Mouse (Mus musculus): ENCODE measurements around the gene Prkce. TPM values are rescaled to one million over a fixed set of nuclear protein-coding genes. Genes with fewer than 3 reads are reported as not detected.

Prkce gene
- total RNA-seq, 1 experiment: 1.7 TPM

- Histone ChIP-seq H3K27ac (ENCODE audit: insufficient read depth, low read depth, low read length, poor library complexity, severe bottlenecking) (no peak overlapping the region), H3K9me3 (ENCODE audit: control insufficient read depth, insufficient read depth, low read depth, low read length) (no peaks in the 10 kb centered on the region), H3K9ac (ENCODE audit: insufficient read depth, low read depth, low read length, poor library complexity, severe bottlenecking) (no peak overlapping the region), H3K36me3 (ENCODE audit: control insufficient read depth, insufficient read depth, low read length, poor library complexity, severe bottlenecking) (no peaks in the 10 kb centered on the region), H3K4me3 (ENCODE audit: insufficient read depth in 1 of 2, low read depth in 1 of 2, low read length in 2 of 2, poor library complexity in 1 of 2, severe bottlenecking in 1 of 2) (no peak overlapping the region), H3K4me1 (ENCODE audit: control insufficient read depth in 2 of 2, insufficient read depth in 2 of 2, low read length in 2 of 2, poor library complexity in 1 of 2) (peaks cover 0 to 3% of the 10 kb centered on the region in 2 experiments; a peak in 1 of 4 replicates)
- TF ChIP-seq ZNF384 (IDR thresholded peaks at IDR 0.05; ENCODE audit: low read depth, low read length): no peak
- TF ChIP-seq MAFK (IDR thresholded peaks at IDR 0.05; ENCODE audit: insufficient read depth, low read depth, low read length): no peak
- no peak for TF ChIP-seq HCFC1 (IDR thresholded peaks at IDR 0.05; ENCODE audit: borderline replicate concordance, insufficient read depth, low read length)
- TF ChIP-seq CHD2 (IDR thresholded peaks at IDR 0.05; ENCODE audit: low read depth, low read length): no peak
- no peak for TF ChIP-seq ZC3H11A (IDR thresholded peaks at IDR 0.05; ENCODE audit: borderline replicate concordance, low read depth, low read length)
- DNase-seq (ENCODE audit: low read depth, low spot score): no peak
- in situ Hi-C loops (cut with MboI; ENCODE audit: low sequenced_read_pairs in 2 of 2, unreplicated experiment in 2 of 2): no loop called here
Observed at GRCm38 (mm10) chr17:86269639-86270038, 102.1 kb downstream of the Prkce start.

GRCm38 (mm10) chr17:86270523-86270922 lies 102.9 kb downstream of the Prkce start:
- Histone ChIP-seq H3K4me1 (ENCODE audit: control insufficient read depth in 2 of 2, insufficient read depth in 2 of 2, low read length in 2 of 2, poor library complexity in 1 of 2) (peaks cover 0 to 3% of the 10 kb centered on the region in 2 experiments; a peak in 1 of 4 replicates), H3K9me3 (ENCODE audit: control insufficient read depth, insufficient read depth, low read depth, low read length) (no peaks in the 10 kb centered on the region), H3K27ac (ENCODE audit: insufficient read depth, low read depth, low read length, poor library complexity, severe bottlenecking) (no peak overlapping the region), H3K4me3 (ENCODE audit: insufficient read depth in 1 of 2, low read depth in 1 of 2, low read length in 2 of 2, poor library complexity in 1 of 2, severe bottlenecking in 1 of 2) (no peak overlapping the region), H3K36me3 (ENCODE audit: control insufficient read depth, insufficient read depth, low read length, poor library complexity, severe bottlenecking) (no peaks in the 10 kb centered on the region), H3K9ac (ENCODE audit: insufficient read depth, low read depth, low read length, poor library complexity, severe bottlenecking) (no peak overlapping the region)
- in situ Hi-C loops (cut with MboI; ENCODE audit: low sequenced_read_pairs in 2 of 2, unreplicated experiment in 2 of 2): no loop called here
- DNase-seq (ENCODE audit: low read depth, low spot score): no peak
- TF ChIP-seq CHD2 (IDR thresholded peaks at IDR 0.05; ENCODE audit: low read depth, low read length) (no peak), ZNF384 (IDR thresholded peaks at IDR 0.05; ENCODE audit: low read depth, low read length) (no peak), ZC3H11A (IDR thresholded peaks at IDR 0.05; ENCODE audit: borderline replicate concordance, low read depth, low read length) (no peak), HCFC1 (IDR thresholded peaks at IDR 0.05; ENCODE audit: borderline replicate concordance, insufficient read depth, low read length) (no peak), MAFK (IDR thresholded peaks at IDR 0.05; ENCODE audit: insufficient read depth, low read depth, low read length) (no peak)

GRCm38 (mm10) chr17:86271277-86271676 lies 103.7 kb downstream of the Prkce start:
- Histone ChIP-seq H3K27ac (ENCODE audit: insufficient read depth, low read depth, low read length, poor library complexity, severe bottlenecking) (no peak overlapping the region), H3K4me1 (ENCODE audit: control insufficient read depth in 2 of 2, insufficient read depth in 2 of 2, low read length in 2 of 2, poor library complexity in 1 of 2) (peaks cover 0 to 3% of the 10 kb centered on the region in 2 experiments; a peak in 1 of 4 replicates), H3K36me3 (ENCODE audit: control insufficient read depth, insufficient read depth, low read length, poor library complexity, severe bottlenecking) (no peaks in the 10 kb centered on the region), H3K9me3 (ENCODE audit: control insufficient read depth, insufficient read depth, low read depth, low read length) (no peaks in the 10 kb centered on the region), H3K9ac (ENCODE audit: insufficient read depth, low read depth, low read length, poor library complexity, severe bottlenecking) (no peak overlapping the region), H3K4me3 (ENCODE audit: insufficient read depth in 1 of 2, low read depth in 1 of 2, low read length in 2 of 2, poor library complexity in 1 of 2, severe bottlenecking in 1 of 2) (no peak overlapping the region)
- TF ChIP-seq ZC3H11A (IDR thresholded peaks at IDR 0.05; ENCODE audit: borderline replicate concordance, low read depth, low read length) (no peak), ZNF384 (IDR thresholded peaks at IDR 0.05; ENCODE audit: low read depth, low read length) (no peak), MAFK (IDR thresholded peaks at IDR 0.05; ENCODE audit: insufficient read depth, low read depth, low read length) (no peak), HCFC1 (IDR thresholded peaks at IDR 0.05; ENCODE audit: borderline replicate concordance, insufficient read depth, low read length) (no peak), CHD2 (IDR thresholded peaks at IDR 0.05; ENCODE audit: low read depth, low read length) (no peak)
- no peak for DNase-seq (ENCODE audit: low read depth, low spot score)
- in situ Hi-C loops (cut with MboI; ENCODE audit: low sequenced_read_pairs in 2 of 2, unreplicated experiment in 2 of 2): no loop called here

- Histone ChIP-seq H3K9me3 (ENCODE audit: control insufficient read depth, insufficient read depth, low read depth, low read length) (no peaks in the 10 kb centered on the region), H3K27ac (ENCODE audit: insufficient read depth, low read depth, low read length, poor library complexity, severe bottlenecking) (no peak overlapping the region), H3K9ac (ENCODE audit: insufficient read depth, low read depth, low read length, poor library complexity, severe bottlenecking) (no peak overlapping the region), H3K4me1 (ENCODE audit: control insufficient read depth in 2 of 2, insufficient read depth in 2 of 2, low read length in 2 of 2, poor library complexity in 1 of 2) (peaks cover 0 to 3% of the 10 kb centered on the region in 2 experiments; a peak in 1 of 4 replicates), H3K4me3 (ENCODE audit: insufficient read depth in 1 of 2, low read depth in 1 of 2, low read length in 2 of 2, poor library complexity in 1 of 2, severe bottlenecking in 1 of 2) (no peak overlapping the region), H3K36me3 (ENCODE audit: control insufficient read depth, insufficient read depth, low read length, poor library complexity, severe bottlenecking) (no peaks in the 10 kb centered on the region)
- DNase-seq (ENCODE audit: low read depth, low spot score): no peak
- no peak for TF ChIP-seq ZC3H11A (IDR thresholded peaks at IDR 0.05; ENCODE audit: borderline replicate concordance, low read depth, low read length)
- TF ChIP-seq CHD2 (IDR thresholded peaks at IDR 0.05; ENCODE audit: low read depth, low read length): no peak
- TF ChIP-seq MAFK (IDR thresholded peaks at IDR 0.05; ENCODE audit: insufficient read depth, low read depth, low read length): no peak
- no peak for TF ChIP-seq ZNF384 (IDR thresholded peaks at IDR 0.05; ENCODE audit: low read depth, low read length)
- no peak for TF ChIP-seq HCFC1 (IDR thresholded peaks at IDR 0.05; ENCODE audit: borderline replicate concordance, insufficient read depth, low read length)
- in situ Hi-C loops (cut with MboI; ENCODE audit: low sequenced_read_pairs in 2 of 2, unreplicated experiment in 2 of 2): no loop called here
Observed at GRCm38 (mm10) chr17:86272961-86273360, 105.4 kb downstream of the Prkce start.
